Mouse (Mus musculus): Measurements from ENCODE around the gene Misp.
A peak's percentile ranks its signal among the peaks of the same experiment; 100 is the strongest.

The Misp gene

DNA sequence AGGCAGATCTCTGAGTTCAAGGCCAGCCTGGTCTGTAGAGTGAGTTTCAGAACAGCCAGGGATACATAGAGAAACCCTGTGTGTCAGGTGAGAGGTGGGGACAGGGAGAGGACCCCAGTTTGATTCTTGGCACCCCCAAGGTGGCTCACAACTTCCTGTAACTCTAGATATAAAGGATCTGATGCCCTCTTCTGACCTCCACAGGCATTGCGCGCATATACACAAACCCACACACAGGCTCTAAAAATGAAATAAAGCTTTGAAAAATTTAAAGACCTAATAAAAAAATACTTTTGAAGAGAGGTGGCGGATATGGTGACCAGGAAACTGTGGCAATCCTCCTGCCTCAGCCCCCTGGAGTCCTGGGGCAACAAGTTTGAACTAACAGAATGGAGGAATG is 24.9 kb upstream of the Misp start:
- DNase-seq = no peak

- DNase-seq = no peak
These were observed 23.5 kb upstream of the Misp start for GRCm38 (mm10) chr10:79797326-79797725.

GRCm38 (mm10) chr10:79798289-79798928 is 22.4 kb upstream of the Misp start:
- DNase-seq = peak; percentile 53 to 55

GRCm38 (mm10) chr10:79800508-79800907 is 20.3 kb upstream of the Misp start:
- DNase-seq = no peak

- no peak for DNase-seq
These were observed 19.0 kb upstream of the Misp start for GRCm38 (mm10) chr10:79801837-79802236.

DNA sequence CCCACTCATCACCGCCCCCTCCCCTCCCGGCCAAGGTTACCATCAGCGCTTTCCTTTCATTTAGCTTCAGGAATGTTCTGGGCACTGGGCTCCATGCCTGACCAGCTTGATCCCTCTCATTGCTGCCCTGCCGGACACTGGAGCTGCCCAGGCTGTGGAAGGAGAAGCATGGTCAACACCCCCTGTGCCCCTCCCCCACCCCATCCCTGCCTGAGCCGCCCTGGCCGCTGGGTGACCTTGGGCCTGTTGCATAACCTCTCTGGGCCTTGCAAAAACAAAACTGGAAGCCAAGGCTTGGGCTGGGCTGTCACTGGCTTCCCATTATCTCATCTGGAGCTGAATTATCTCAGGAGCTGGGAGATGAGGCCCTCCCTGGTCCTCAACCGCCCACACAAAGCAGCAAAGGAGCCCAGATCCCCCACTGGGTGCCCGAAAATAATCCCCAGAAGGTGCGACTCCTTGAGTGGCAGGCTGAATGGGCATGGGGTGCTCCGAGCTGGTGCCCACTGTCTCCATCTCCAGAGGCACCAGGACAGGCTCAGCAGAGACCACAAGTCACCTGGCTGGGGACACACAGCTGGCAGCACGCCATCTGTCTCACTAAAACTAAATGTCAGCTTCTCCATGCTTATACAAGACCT is 18.3 kb upstream of the Misp start:
- no peak for DNase-seq

DNA sequence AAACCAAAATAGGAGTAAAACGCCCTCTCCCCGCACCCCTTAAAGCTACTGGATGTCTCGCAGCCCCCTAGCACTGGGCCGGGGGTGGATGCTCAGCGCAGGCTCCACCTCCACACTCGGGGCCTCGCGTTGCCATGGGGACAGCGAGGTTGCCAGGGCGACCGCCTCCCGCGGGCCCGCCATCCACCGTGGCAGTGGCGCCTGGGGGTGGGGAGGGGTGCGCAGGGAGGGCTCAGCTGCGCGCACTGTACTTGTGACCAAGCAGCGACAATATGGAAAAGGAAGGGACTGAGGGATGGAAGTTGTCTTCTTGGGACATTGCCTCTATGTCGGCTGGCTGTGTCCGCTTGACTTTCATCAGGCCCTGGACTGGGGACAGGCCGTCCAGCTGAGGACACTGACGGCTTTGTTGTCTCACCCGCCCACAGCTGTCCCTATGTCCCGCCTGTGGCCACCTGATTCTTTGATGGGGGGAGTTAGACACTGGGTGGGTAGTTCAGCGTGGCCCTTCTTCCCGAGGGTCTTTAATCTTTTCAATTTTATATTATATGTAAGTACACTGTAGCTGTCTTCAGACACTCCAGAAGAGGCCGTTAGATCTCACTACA is 17.0 kb upstream of the Misp start:
- DNase-seq = no peak

GRCm38 (mm10) chr10:79805636-79806035 is 15.2 kb upstream of the Misp start:
- DNase-seq = no peak

DNA sequence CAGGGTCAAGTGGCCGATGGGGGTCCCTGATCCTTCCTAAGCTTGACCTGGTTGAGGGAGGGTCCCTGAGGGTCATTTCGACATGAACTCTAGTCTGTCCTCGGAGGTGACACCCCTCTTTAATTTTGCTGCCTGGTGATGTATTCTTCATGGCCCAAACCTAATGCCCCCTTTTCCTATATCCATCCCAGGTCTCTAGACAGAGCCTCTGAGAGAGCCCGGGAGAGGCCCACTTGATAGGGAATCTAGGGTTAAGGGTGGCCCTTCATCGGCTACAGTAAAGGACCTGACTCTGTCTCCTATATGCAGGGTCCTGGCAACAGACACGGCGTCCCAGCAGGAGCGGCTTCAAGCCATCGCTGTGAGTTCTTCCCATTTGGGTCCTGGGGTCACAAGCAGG is 14.5 kb upstream of the Misp start:
- no peak for DNase-seq

GRCm38 (mm10) chr10:79806972-79807371 is 13.8 kb upstream of the Misp start:
- no peak for DNase-seq

GRCm38 (mm10) chr10:79807826-79808225 is 13.0 kb upstream of the Misp start:
- DNase-seq = no peak

GRCm38 (mm10) chr10:79808728-79809127 is 12.1 kb upstream of the Misp start:
- no peak for DNase-seq

- peak; percentile 93 to 94 for DNase-seq
These were observed 8.8 kb upstream of the Misp start for GRCm38 (mm10) chr10:79811736-79812637.

- DNase-seq = no peak
These were observed 6.4 kb upstream of the Misp start for GRCm38 (mm10) chr10:79814271-79814842.

GRCm38 (mm10) chr10:79815671-79816494 is 4.9 kb upstream of the Misp start:
- DNase-seq = no peak

- DNase-seq = no peak
These were observed 3.7 kb upstream of the Misp start for GRCm38 (mm10) chr10:79817111-79817510.

DNA sequence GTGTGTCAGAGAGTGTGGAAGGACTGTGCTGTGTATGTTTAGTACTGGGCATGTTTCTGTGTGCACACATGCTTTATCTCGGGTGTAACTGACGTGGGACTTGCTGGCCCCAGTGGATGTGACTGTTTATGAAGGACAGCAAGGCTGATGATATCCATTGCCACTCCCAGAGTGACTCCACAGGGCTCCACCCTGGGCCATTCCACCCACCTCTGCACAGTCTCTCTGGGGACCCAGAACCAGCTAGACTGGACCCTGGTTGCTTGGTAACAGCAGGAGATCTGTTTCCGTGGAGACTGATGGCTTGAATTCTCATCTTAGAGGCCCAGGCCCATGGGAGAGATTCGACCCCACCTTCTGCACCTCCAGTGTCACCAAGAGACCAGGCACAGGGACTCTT is 2.6 kb upstream of the Misp start:
- DNase-seq = no peak

GRCm38 (mm10) chr10:79819606-79820005 is 1.2 kb upstream of the Misp start:
- DNase-seq = no peak

DNA sequence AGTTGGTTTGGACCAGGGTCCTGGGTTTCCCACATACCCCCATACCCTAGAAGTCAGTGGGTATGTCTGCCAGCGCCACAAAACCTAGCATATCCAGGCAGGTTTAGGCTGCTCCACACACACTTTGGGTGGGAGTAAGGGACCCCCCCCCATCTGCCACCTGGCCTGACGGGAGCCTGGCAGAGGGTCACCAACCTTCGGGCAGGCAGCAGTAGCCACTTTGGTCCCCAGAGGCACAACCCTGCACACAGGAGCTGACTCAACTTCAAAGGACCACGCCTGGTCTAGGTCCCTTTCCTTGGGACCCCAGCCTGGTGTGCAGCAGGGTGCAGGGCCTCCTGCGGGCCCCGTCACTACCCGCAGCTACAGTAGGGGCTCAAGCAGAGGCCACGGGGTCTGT is 512 bp upstream of the Misp start:
- DNase-seq = no peak

GRCm38 (mm10) chr10:79821731-79822130 is 942 bp downstream of the Misp start:
- no peak for DNase-seq

GRCm38 (mm10) chr10:79822372-79822771 is 1.6 kb downstream of the Misp start:
- DNase-seq = no peak

DNA sequence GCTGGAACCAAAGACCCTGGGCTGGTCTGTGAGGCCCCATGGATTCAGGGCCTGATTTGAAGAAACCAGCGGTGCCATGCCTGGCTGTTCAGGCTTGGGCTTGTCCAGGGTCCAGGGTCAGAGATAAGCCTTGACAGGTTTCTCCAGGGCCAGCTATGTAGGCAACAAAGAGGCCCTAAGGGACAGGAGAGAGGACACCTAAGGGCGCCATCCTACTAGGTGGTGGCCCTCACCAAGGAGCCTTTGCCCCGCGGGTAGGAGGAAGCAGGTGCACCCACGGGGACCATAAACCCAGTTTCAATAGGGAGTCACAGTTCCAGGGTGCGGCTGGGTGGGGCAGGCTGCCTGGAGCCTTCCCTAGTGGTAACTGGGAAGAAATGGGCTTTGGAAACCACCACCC is 2.2 kb downstream of the Misp start:
- DNase-seq = no peak

Measured in B cell, adult 2 months (primary cell).